Mouse (Mus musculus): ENCODE data around the gene Ptprs. TPM values are rescaled to one million over a fixed set of nuclear protein-coding genes. Genes with fewer than 3 reads are reported as not detected.

Ptprs gene
- total RNA-seq, 2 experiments from 2014 or later: 60.3 to 64.8 TPM

GRCm38 (mm10) chr17:56439731-56440460 lies 36.4 kb downstream of the Ptprs start:
- intact Hi-C loops (cut with DNase I): no loop called here
- DNase-seq: no peak

DNA sequence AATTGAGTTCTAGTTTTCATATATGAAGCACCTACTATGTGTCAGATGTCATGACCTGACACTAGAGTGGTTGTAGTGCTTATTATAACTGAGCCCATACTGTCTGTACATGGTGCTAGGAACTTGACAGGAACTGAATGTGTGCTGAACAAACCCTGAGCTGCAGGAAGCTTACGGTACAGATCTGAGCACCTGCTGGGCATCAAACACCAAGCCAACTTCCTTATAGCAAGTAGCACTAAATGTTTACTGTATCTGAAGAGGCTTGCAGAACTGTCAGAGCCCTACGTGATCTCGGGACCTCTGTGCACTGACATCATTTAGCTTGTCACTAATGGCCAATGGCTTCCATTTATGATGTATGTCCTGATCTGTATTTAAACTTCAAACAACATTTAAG lies 44.7 kb downstream of the Ptprs start:
- intact Hi-C loops (cut with DNase I): no loop called here

DNA sequence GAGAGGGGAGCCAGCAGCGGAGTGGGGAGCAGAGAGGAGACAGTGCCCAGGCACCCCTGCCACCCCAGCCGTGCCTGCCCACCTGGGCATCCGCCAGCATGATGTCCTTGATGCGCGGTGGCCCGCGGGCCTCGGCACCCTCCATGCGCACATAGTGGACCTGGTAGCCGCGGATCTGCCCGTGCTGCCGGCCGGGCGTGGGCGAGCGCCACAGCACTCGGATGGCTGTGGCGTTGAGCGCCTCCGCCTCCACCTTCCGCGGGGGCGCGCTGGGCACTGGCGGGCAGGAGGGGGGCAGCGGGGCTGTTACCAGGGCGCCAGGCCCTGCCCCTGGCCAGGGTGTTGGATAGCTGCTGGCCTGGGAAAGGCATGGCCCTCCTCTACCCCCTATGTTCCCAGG lies 48.4 kb downstream of the Ptprs start:
- intact Hi-C loops (cut with DNase I): loop anchor here (5.0 kb wide), 1 partner anchor 129 kb away; no protein-coding TSS in a partner anchor
- DNase-seq: no peak

More for the DNA sequence above, 44.7 kb downstream of the Ptprs start:
- DNase-seq: no peak

- no peak for DNase-seq
- intact Hi-C loops (cut with DNase I): loop anchor here (2.0 to 5.0 kb wide), 2 partner anchors 53 to 131 kb away; no protein-coding TSS in a partner anchor
These were observed 50.3 kb downstream of the Ptprs start for GRCm38 (mm10) chr17:56425941-56426340.

- peak; percentile 89 to 93 for DNase-seq
- intact Hi-C loops (cut with DNase I): loop anchor here (2.0 to 5.0 kb wide), 2 partner anchors 53 to 132 kb away; no protein-coding TSS in a partner anchor
These were observed 50.7 kb downstream of the Ptprs start for GRCm38 (mm10) chr17:56425584-56425914.

GRCm38 (mm10) chr17:56424726-56425583 lies 51.3 kb downstream of the Ptprs start:
- intact Hi-C loops (cut with DNase I): loop anchor here (2.0 to 5.0 kb wide), 2 partner anchors 54 to 132 kb away; no protein-coding TSS in a partner anchor
- DNase-seq: peak; percentile 25 to 32

DNA sequence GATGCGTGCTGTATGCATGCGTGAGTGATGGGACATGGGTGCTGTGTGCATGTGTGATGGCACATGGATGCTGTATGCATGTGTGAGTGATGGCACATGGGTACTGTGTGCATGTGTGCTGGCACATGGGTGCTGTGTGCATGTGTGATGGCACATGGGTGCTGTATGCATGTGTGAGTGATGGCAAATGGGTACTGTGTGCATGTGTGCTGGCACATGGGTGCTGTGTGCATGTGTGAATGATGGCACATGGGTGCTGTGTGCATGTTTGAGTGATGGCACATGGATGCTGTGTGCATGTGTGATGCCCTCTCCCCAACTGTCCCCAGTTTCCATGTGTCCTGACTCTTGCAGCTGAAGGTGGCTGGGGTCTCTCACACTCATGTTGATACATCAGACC lies 56.3 kb downstream of the Ptprs start:
- intact Hi-C loops (cut with DNase I): no loop called here
- DNase-seq: no peak

DNA sequence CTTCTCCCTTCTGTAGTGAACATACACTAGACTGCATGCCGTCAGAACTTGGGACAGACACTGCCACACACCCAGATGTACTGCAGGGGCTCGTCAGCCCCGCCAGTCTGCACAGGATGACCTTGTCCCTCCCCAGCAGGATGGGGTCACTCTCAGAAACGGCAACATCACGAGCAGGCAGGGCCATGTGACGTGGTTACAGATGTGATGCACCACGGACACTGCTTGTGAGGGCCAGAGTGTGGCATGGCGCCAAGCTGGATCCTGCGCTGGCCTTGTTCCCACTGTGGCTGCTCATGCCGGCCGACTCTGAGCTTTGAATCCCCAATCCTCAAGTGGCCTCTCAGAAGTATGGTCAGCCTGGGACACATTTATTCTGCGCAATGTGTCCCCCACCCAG lies 58.0 kb downstream of the Ptprs start:
- no peak for DNase-seq
- intact Hi-C loops (cut with DNase I): no loop called here

- intact Hi-C loops (cut with DNase I): no loop called here
- no peak for DNase-seq
These were observed 61.5 kb downstream of the Ptprs start for GRCm38 (mm10) chr17:56414785-56415184.

DNA sequence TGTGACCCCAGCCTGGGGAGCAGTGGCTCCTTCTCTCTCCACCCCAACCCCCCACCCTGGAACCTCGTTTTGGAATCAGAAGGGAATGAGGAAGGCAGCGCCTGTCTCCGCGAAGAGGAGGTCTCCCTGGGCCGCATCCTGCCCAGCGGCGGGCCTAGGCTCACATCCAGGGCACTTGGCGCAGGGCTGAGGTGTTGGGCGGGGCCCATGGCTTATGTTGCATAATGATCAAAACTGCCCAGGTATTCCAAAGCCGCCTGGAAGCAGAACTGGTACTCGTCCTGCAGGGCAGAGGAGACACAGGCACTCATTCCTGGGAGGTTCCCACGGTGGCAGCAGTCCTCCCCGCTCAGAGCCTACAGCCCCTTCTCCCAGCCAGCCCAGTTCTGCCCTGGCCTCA lies 63.2 kb downstream of the Ptprs start:
- intact Hi-C loops (cut with DNase I): no loop called here
- peak in 1 of 2 experiments; percentile 38 for DNase-seq

GRCm38 (mm10) chr17:56411437-56411836 lies 64.8 kb downstream of the Ptprs start:
- intact Hi-C loops (cut with DNase I): no loop called here
- DNase-seq: no peak

GRCm38 (mm10) chr17:56409759-56410158 lies 66.5 kb downstream of the Ptprs start:
- DNase-seq: no peak

DNA sequence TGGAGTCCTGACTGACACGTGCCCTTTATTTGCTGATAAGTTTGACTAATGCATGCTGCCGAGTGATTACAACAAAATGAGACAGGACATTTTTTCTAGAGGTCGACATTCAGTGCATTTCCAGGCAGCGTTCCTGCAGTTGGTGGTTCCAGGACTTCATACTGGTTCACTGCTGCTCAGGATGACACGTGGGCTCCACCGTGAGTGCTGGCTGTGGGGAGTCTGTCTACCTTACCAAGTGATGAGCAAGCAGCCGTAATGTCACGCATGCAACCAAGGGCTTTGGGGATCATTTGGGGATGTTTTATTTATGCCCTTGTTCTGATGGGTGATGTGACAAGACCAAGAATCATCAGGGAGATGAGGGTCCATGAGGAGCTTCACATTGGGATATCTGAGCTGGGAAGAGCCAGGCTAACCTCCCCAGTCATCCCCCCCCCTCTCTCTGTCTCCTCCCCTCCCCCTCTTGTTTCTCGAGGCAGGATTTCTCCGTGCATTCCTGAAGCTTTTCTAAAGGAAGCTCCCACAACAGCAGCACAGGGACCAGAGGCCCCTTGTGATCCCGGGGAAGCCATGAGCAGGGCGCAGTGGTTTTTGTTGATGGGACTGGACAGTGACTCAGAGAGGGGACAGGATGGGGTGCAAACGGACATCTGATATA lies 67.2 kb downstream of the Ptprs start:
- intact Hi-C loops (cut with DNase I): loop anchor here (5.0 kb wide), 1 partner anchor 148 kb away; no protein-coding TSS in a partner anchor
- DNase-seq: no peak

More at GRCm38 (mm10) chr17:56409759-56410158, 66.5 kb downstream of the Ptprs start:
- intact Hi-C loops (cut with DNase I): loop anchor here (5.0 kb wide), 1 partner anchor 148 kb away; no protein-coding TSS in a partner anchor

DNA sequence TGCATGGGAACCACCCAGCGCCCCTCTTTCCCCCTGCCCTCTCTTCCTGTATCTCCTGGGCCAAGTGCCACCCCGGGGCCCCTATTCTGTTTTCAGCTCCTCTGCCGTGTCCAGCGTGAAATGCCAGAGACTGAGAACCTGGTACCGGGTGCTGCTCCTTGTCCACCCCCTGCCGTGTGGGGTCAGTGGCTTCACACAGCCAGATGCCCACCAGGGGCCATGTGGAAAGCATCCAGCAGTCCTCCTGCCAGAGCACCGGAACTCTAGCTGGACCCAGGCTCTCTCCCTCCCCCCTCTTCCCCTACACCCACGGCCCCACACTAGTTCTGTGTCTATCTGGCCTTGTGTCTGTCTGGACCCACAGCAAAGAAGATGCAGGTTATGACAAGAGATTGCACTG lies 68.9 kb downstream of the Ptprs start:
- DNase-seq: no peak
- intact Hi-C loops (cut with DNase I): loop anchor here (5.0 kb wide), 1 partner anchor 150 kb away; no protein-coding TSS in a partner anchor

DNA sequence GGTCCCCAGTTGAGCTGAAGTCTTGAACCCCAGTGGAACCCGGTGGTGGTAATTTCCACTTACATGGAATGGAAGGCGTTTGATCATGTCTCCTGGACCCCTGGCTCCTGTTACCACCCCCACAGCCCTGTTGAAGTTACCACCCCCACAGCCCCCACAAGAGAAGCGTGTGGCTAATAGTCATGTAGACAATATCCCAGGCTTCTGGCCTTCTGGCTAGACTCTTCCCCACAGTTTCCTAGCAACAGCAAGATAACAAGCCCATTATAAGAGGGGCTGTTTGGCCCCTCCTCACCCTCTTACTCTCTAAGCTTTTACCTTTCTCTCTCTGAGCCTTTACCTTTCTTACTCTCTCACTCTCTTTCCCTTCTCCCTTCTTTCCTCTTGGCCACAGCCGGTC lies 69.4 kb downstream of the Ptprs start:
- intact Hi-C loops (cut with DNase I): loop anchor here (5.0 kb wide), 1 partner anchor 150 kb away; no protein-coding TSS in a partner anchor
- no peak for DNase-seq

GRCm38 (mm10) chr17:56405856-56406840 lies 70.1 kb downstream of the Ptprs start:
- intact Hi-C loops (cut with DNase I): loop anchor here (5.0 kb wide), 1 partner anchor 151 kb away; no protein-coding TSS in a partner anchor
- peak; percentile 25 for DNase-seq

DNA sequence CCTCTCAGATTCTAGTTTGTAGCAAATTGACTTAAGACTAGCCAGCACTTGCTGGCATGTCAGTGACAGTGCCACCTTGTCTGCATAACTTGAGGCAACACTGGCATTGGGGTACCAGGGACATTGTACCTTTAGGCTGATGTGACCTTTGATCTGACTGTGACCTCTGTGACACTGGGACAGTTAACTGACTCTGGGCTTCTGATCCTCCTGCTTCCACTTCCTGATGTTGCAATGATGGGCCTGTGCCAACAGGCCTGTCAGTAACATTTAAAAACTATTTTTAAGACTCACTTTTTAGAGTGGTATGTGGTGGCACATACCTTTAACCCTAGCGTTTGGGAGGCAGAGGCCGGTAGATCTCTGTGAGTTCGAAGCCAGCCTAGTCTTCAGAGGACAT lies 70.9 kb downstream of the Ptprs start:
- no peak for DNase-seq
- intact Hi-C loops (cut with DNase I): loop anchor here (5.0 kb wide), 1 partner anchor 152 kb away; no protein-coding TSS in a partner anchor

GRCm38 (mm10) chr17:56401051-56401521 lies 75.2 kb downstream of the Ptprs start:
- intact Hi-C loops (cut with DNase I): no loop called here
- peak; percentile 49 to 55 for DNase-seq

- intact Hi-C loops (cut with DNase I): no loop called here
- peak; percentile 25 to 35 for DNase-seq
These were observed 76.1 kb downstream of the Ptprs start for GRCm38 (mm10) chr17:56400221-56400620.
